Mouse (Mus musculus) lung, embryonic 15.5 days (tissue): Measurements from ENCODE around the gene Uap1. TPM values are rescaled to one million over a fixed set of nuclear protein-coding genes. Genes with fewer than 3 reads are reported as not detected.

Experiments used
- ATAC-seq: fragments of 200-750 bp; cut with Nextera tagmentation; 2 replicates; pipeline ENCODE4 v1.8.0; 2017; ENCODE audit warnings: moderate number of reproducible peaks, borderline replicate concordance; ENCODE audit not compliant: low FRiP score, low TSS enrichment; ENCODE audit errors: extremely low read depth
- H3K27ac ChIP-seq: fragments of 300-500 bp; sonication (generic); 2 replicates; pipeline ENCODE4 v1.5.1; 2015; ENCODE audit warnings: moderate library complexity, mild to moderate bottlenecking, inconsistent platforms
- H3K27me3 ChIP-seq: fragments of 300-500 bp; sonication (generic); 2 replicates; pipeline ENCODE4 v1.6.1; 2015; ENCODE audit warnings: inconsistent platforms
- H3K36me3 ChIP-seq: fragments of 300-500 bp; sonication (generic); 2 replicates; pipeline ENCODE4 v1.6.1; 2015; ENCODE audit warnings: inconsistent platforms
- H3K4me1 ChIP-seq: fragments of 300-500 bp; sonication (generic); 2 replicates; pipeline ENCODE4 v1.6.1; 2015; ENCODE audit warnings: inconsistent platforms
- H3K4me2 ChIP-seq: fragments of 300-500 bp; sonication (generic); 2 replicates; pipeline ENCODE4 v1.6.1; 2015; ENCODE audit warnings: inconsistent platforms, mild to moderate bottlenecking, moderate library complexity
- H3K4me3 ChIP-seq: fragments of 300-500 bp; sonication (generic); 2 replicates; pipeline ENCODE4 v1.5.1; 2015; ENCODE audit warnings: mild to moderate bottlenecking, inconsistent platforms
- H3K9ac ChIP-seq: fragments of 300-500 bp; sonication (generic); 2 replicates; pipeline ENCODE4 v1.6.1; 2015; ENCODE audit warnings: inconsistent platforms
- H3K9me3 ChIP-seq: fragments of 300-500 bp; sonication (generic); 2 replicates; pipeline ENCODE4 v1.6.1; 2016; ENCODE audit warnings: inconsistent platforms
- WGBS: fragments of 180-500 bp; shearing (Covaris S2); methylation state at CpG from one replicate; pipeline ENCODE4 v1.1.7; 2015; 5-methylcytosine and 5-hydroxymethylcytosine counted together
- polyA plus RNA-seq: library from polyadenylated mRNA; unstranded; fragments of >200 nt; fragmentation: Nextera tagmentation; extraction: Ambion mirVana; gene quantifications from 2 replicates; pipeline ENCODE4 v1.2.1, GENCODE M21; 2015

Gene Uap1
- polyA plus RNA-seq, 1 experiment from 2014 or later, result 53.4 TPM

DNA sequence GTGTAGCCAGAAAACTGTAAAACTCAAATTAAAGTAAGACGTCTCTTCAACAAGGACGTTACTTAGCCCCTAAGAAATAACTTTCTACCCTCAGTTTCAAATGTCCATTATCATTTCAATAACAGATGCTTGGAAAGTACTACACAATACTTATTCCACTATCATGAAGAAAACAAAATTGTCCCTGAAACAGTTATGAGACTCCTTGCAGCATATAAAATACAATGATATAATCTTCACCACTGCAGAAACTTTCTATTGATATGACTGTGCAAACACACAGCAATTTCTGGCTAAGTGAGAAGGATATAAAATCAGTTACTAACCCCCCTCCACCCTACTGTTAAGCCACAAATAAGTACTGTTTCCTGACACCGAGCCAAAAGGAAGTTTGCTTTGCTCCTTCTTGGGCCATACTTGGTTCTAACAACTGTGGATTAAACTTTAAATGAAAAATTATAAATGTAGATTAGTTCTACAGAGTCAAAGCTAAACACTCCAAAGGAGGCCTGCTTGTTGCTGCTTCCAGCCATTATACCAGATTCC, 11.3 kb downstream of the Uap1 start:
- H3K9me3 ChIP-seq, result no peaks in the 10 kb centered on the region
- H3K4me3 ChIP-seq, result no peak overlapping the region
- no peak overlapping the region for H3K27ac ChIP-seq
- H3K4me1 ChIP-seq, result no peaks in the 10 kb centered on the region
- 87% methylated on average over 3 of the region's 3 CpGs for WGBS
- H3K27me3 ChIP-seq, result no peaks in the 10 kb centered on the region
- H3K9ac ChIP-seq, result no peak overlapping the region
- peaks cover 17% of the 10 kb centered on the region for H3K36me3 ChIP-seq
- H3K4me2 ChIP-seq, result no peak overlapping the region
- ATAC-seq, result no peak

DNA sequence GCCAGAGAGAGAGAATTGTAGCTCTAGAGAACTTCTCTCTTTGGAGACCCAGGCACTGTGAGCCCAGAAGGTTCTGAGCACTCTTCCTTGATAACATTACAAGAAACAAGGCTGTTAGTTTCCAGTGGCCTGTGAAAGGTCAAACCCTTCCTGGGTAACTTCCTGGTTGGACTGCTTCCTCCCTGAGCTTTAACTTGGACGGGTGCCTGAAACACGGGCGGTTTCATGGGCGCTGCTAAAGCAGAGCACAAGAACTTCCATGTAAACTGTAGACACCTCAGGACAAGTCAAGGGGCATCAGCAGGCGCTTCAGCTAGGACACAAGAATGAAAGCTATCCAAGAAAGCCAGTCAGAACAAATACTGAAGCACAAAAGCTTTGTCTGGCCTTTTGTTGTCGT, 12.9 kb downstream of the Uap1 start:
- 64% methylated on average over 6 of the region's 6 CpGs for WGBS
- peaks cover 25% of the 10 kb centered on the region for H3K36me3 ChIP-seq
- H3K27ac ChIP-seq, result no peak overlapping the region

DNA sequence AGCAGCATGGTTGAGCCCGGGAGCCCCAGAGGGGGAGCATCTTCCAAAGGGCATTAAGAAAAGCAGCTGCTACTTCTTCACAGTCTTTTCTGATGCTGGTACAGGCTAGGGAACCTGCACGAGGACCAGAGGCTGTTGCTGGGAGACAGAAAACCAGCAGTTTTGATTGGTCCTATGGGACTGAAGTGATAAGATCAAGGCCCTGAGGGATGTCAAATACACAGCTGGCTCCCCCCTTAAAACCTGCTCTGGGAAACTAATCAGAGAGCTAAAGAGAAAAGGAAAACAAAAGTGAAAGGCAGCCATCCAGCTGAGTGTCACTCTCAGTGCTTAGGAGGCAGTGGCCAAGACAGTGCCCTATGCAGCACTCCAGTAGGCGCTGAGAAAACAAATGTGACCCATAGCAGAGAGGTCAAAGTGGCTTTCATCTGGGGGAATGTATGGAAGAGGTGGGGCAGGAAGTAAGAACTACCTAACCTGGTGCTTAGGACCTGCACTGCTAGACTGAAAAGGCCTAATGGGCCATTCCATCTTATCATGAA, 14.3 kb downstream of the Uap1 start:
- no peak overlapping the region for H3K9ac ChIP-seq
- no peak overlapping the region for H3K4me3 ChIP-seq
- WGBS, result 61% methylated on average over 3 of the region's 3 CpGs
- H3K4me1 ChIP-seq, result no peaks in the 10 kb centered on the region
- H3K36me3 ChIP-seq, result peaks cover 16% of the 10 kb centered on the region
- ATAC-seq, result no peak
- H3K9me3 ChIP-seq, result no peaks in the 10 kb centered on the region
- H3K27me3 ChIP-seq, result no peaks in the 10 kb centered on the region
- no peak overlapping the region for H3K27ac ChIP-seq
- no peak overlapping the region for H3K4me2 ChIP-seq

More for the DNA sequence above, 12.9 kb downstream of the Uap1 start:
- Histone ChIP-seq H3K4me1 (no peaks in the 10 kb centered on the region), H3K9me3 (no peaks in the 10 kb centered on the region), H3K27me3 (no peaks in the 10 kb centered on the region), H3K9ac (no peak overlapping the region), H3K4me2 (no peak overlapping the region), H3K4me3 (no peak overlapping the region)
- ATAC-seq, result no peak

DNA sequence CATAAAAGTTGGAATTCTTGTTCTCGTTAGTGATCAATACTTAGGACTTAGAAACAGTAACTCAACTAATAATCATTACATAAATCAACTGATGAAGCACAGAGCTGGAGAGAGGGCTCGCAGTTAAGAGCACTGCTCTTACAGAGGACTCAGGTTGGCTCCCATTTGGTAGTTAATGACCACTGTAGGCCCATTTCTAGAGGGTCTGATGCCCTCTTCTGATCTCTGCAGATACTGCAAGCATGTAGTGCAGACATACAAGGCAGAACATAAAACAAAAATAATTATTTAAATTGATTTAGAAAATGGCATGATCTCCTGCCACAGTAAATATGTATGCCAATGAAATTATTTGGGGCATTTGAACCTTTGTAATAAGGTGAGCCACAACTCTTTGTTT, 15.1 kb downstream of the Uap1 start:
- H3K27me3 ChIP-seq, result no peaks in the 10 kb centered on the region
- H3K9me3 ChIP-seq, result no peaks in the 10 kb centered on the region
- no peaks in the 10 kb centered on the region for H3K4me1 ChIP-seq
- no peak overlapping the region for H3K4me2 ChIP-seq
- WGBS, result 92% methylated on average over 2 of the region's 2 CpGs
- no peak for ATAC-seq
- H3K27ac ChIP-seq, result no peak overlapping the region
- no peak overlapping the region for H3K4me3 ChIP-seq
- H3K9ac ChIP-seq, result no peak overlapping the region
- peaks cover 14% of the 10 kb centered on the region; the same call in 1 of the 2 replicates for H3K36me3 ChIP-seq

DNA sequence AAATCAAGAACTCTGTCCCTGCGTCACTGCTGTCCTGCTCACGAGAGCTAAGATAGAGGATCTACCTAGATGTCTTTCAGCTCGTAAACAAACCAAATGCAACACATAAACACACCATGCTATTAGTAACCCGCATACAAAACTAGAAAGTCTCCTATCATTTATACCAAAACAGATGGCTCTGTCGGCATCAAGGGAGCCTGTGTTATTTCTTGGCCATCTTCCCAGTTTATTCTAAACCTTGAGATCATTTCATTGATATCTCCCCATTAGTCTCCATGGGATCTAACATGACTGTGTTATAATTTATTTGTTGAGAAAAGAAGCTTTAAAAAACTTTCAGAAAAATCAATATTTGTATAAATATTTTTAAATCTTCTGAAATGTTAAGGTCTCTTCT, 19.0 kb downstream of the Uap1 start:
- H3K4me1 ChIP-seq, result no peaks in the 10 kb centered on the region
- H3K27me3 ChIP-seq, result no peaks in the 10 kb centered on the region
- no peak overlapping the region for H3K4me3 ChIP-seq
- H3K4me2 ChIP-seq, result no peak overlapping the region
- H3K36me3 ChIP-seq, result peaks cover 11% of the 10 kb centered on the region; the same call in 1 of the 2 replicates
- no peak for ATAC-seq
- H3K27ac ChIP-seq, result no peak overlapping the region
- H3K9me3 ChIP-seq, result no peaks in the 10 kb centered on the region
- WGBS, result 65% methylated on average over 5 of the region's 5 CpGs
- H3K9ac ChIP-seq, result no peak overlapping the region

DNA sequence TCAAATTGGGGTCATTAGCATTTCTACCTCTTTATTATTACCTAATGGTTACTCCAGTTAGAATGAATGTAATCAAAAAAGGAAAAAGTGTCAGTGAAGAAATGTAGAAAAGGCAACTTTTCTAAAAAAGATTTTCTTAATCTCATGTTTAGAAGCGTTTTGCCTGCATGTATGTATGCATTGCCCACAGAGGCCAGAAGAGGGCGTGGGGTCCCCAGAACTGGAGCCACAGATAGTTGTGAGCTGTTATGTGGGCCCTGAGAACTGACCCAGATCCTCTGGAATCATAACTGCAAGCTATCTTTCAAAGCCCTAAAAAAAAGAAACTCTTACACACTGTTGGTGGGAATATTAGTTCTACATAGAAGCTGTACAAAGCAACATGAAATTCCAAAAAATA, 19.5 kb downstream of the Uap1 start:
- Histone ChIP-seq H3K36me3 (peaks cover 11% of the 10 kb centered on the region; the same call in 1 of the 2 replicates), H3K4me2 (no peak overlapping the region), H3K9ac (no peak overlapping the region), H3K4me3 (no peak overlapping the region), H3K27ac (no peak overlapping the region), H3K27me3 (no peaks in the 10 kb centered on the region), H3K9me3 (no peaks in the 10 kb centered on the region), H3K4me1 (no peaks in the 10 kb centered on the region)
- 71% methylated on average over 2 of the region's 2 CpGs for WGBS
- ATAC-seq, result no peak

DNA sequence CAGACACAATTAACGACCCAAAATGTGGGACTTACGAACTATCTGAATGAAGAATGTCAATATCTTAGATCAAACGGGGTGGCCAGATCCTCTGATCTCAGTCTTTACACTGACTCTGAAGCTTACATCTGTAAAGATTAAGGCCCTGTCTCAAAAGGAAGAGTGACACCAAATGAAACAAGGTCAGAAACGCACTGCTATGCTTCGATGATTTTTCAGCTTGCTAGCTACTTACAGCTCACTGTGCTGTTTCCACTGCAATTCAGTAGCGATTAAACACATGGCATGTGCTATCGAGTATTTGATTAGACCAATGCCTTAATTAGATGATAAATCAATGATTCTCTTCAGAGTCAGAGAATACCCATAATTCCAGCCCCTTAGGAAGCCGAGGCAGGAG, 20.8 kb downstream of the Uap1 start:
- H3K27me3 ChIP-seq, result no peaks in the 10 kb centered on the region
- peaks cover 15% of the 10 kb centered on the region for H3K36me3 ChIP-seq
- no peaks in the 10 kb centered on the region for H3K9me3 ChIP-seq
- no peak for ATAC-seq
- no peak overlapping the region for H3K4me3 ChIP-seq
- H3K4me2 ChIP-seq, result no peak overlapping the region
- H3K9ac ChIP-seq, result no peak overlapping the region
- 73% methylated on average over 8 of the region's 8 CpGs for WGBS
- no peaks in the 10 kb centered on the region for H3K4me1 ChIP-seq
- no peak overlapping the region for H3K27ac ChIP-seq

DNA sequence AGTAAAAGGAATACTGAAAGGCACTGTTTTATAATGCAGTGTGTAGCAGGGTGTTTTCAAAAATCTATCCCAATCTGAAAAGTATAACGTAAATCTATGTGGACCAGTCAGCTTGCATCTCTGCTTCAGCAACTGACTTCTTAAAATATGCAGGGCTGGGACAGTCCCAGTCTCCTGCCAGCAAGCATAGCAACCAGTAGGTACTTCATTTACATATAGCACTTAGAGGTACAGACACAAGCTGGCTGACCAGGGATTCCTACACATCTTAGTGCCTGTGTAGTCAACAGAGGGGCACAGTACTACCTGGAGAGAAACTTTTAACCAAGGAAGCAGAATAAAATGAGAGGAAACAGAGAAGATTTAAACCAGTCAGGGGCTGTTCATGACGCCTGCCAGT, 22.2 kb downstream of the Uap1 start:
- 96% methylated on average over 2 of the region's 2 CpGs for WGBS
- ATAC-seq, result no peak
- H3K4me2 ChIP-seq, result no peak overlapping the region
- H3K4me1 ChIP-seq, result no peaks in the 10 kb centered on the region
- H3K9me3 ChIP-seq, result no peaks in the 10 kb centered on the region
- H3K4me3 ChIP-seq, result no peak overlapping the region
- no peak overlapping the region for H3K9ac ChIP-seq
- no peak overlapping the region for H3K27ac ChIP-seq
- H3K36me3 ChIP-seq, result peaks cover 10% of the 10 kb centered on the region
- no peaks in the 10 kb centered on the region for H3K27me3 ChIP-seq

DNA sequence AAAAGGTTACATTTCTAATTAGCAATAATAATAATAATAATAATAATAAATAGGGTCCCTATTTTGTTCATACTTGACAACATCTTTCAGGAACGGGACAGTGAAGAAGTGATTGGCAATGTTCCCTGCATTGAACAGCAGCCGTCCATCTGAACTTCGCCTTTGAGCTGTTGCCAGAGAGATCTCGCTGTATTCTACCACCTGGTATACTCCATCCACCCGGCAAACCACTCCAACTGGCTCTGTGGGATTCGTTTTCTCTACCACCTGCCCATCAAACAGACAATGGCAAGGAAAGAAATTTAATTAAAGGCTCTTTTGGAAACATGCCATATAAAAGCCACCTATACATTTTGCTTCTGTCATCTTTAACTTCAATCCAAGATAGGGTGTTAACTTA, 23.9 kb downstream of the Uap1 start:
- 78% methylated on average over 6 of the region's 6 CpGs for WGBS
- no peak overlapping the region for H3K4me3 ChIP-seq
- H3K36me3 ChIP-seq, result peaks cover 10% of the 10 kb centered on the region
- no peaks in the 10 kb centered on the region for H3K4me1 ChIP-seq
- H3K27ac ChIP-seq, result no peak overlapping the region
- no peak for ATAC-seq
- no peak overlapping the region for H3K4me2 ChIP-seq
- H3K9me3 ChIP-seq, result no peaks in the 10 kb centered on the region
- H3K9ac ChIP-seq, result no peak overlapping the region
- H3K27me3 ChIP-seq, result no peaks in the 10 kb centered on the region

DNA sequence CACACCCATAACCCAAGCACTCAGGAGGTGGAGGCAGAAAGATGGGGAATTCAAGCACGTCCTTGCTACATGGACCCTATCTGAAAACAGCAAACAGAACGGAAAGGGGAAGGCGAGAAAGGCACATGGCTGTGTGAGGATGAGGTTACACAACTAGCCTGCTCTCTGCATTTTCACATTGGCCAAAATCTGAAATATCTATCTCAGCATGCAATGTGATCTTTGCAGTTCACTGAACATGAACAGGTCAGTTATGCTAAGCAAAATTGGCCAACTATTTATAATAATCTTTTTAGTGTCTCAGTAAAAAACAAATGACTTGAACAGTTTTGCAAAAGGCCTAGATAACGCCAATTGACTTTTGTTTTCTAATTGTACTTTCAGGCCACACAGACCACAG, 25.0 kb downstream of the Uap1 start:
- Histone ChIP-seq H3K9me3 (no peaks in the 10 kb centered on the region), H3K36me3 (peaks cover 11% of the 10 kb centered on the region), H3K27me3 (no peaks in the 10 kb centered on the region), H3K27ac (no peak overlapping the region), H3K4me1 (no peaks in the 10 kb centered on the region), H3K9ac (no peak overlapping the region), H3K4me3 (no peak overlapping the region), H3K4me2 (no peak overlapping the region)
- no peak for ATAC-seq
- WGBS, result 74% methylated on average over 4 of the region's 4 CpGs

DNA sequence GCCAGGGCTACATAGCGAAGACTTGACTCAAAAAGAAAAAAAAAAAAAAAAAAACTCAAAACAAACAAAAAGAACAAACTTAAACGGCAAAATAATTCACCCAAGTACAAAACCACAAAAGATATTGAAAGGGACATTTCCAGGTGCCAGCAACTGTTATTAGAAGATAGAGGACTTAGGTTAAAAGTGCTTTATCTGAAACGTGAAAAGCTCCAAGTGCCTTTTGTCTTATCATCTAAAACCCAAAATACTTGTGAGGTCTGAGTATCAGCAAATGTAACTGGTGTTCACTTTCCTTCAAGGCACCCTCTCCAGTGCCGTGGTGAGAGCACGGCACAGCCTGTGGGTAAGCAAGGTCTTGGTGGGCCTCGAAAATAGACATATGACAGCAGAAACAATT, 26.2 kb downstream of the Uap1 start:
- Histone ChIP-seq H3K9me3 (no peaks in the 10 kb centered on the region), H3K27ac (no peak overlapping the region), H3K4me3 (no peak overlapping the region), H3K4me1 (no peaks in the 10 kb centered on the region), H3K36me3 (peaks cover 19% of the 10 kb centered on the region), H3K27me3 (no peaks in the 10 kb centered on the region), H3K4me2 (no peak overlapping the region), H3K9ac (no peak overlapping the region)
- 81% methylated on average over 6 of the region's 6 CpGs for WGBS
- no peak for ATAC-seq

DNA sequence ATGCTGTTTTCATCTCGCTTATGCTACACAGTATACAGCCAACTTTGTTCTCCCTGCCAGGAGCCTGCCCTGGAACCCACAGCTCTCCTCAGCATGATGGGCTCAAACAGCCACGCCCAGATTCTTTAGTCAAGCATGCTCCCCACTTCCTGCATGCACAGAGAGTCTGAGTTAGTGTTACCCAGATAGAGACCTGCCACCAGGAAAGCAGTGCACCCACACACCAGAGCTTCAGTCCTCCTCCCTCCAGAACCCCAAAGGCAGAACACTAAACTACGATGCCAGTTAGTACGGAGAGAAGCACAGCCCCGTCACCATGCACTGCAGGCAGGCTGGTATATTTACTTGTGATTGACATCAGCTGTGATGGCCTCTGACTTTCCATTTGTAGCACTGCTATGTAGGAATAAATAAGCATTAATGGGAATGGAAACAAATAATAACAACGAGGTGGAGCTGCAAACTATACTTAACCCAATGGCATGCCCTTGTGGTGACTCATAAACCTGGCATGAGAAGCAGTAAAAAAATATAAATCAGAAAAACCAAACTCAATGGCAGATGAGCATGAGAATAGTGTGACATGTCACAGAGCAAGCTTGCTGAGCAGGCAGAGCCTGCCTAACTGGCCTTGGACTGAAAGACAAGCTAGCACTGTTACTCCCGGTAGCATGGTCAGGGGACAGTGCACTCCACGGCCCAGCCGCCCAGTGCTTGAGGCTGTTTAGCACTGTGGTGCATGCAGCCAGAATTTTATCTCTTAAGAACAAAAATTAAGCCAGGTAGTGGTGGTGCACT, 26.9 kb downstream of the Uap1 start:
- H3K27me3 ChIP-seq, result no peaks in the 10 kb centered on the region
- H3K9me3 ChIP-seq, result no peaks in the 10 kb centered on the region
- H3K9ac ChIP-seq, result no peak overlapping the region
- H3K27ac ChIP-seq, result no peak overlapping the region
- no peak overlapping the region for H3K4me3 ChIP-seq
- peaks cover 26% of the 10 kb centered on the region for H3K36me3 ChIP-seq
- H3K4me2 ChIP-seq, result no peak overlapping the region
- no peak for ATAC-seq
- 82% methylated on average over 9 of the region's 9 CpGs for WGBS
- no peaks in the 10 kb centered on the region for H3K4me1 ChIP-seq
